Mouse (Mus musculus) ES-Bruce4 (cell line): ENCODE results near the gene Tceal1. TPM values are rescaled to one million over a fixed set of nuclear protein-coding genes. Genes with fewer than 3 reads are reported as not detected.

Source experiments
- H3K27ac ChIP-seq: 2 replicates; pipeline ENCODE4 v1.5.1; 2012; ENCODE audit warnings: low read length, inconsistent platforms; ENCODE audit not compliant: insufficient read depth
- H3K27me3 ChIP-seq: 2 replicates; pipeline ENCODE4 v1.6.1; 2012; ENCODE audit warnings: mild to moderate bottlenecking, low read length, inconsistent platforms; ENCODE audit not compliant: control insufficient read depth, poor library complexity, insufficient read depth, severe bottlenecking
- H3K36me3 ChIP-seq: 2 replicates; pipeline ENCODE4 v1.6.1; 2012; ENCODE audit warnings: inconsistent platforms, mild to moderate bottlenecking, low read length, moderate library complexity; ENCODE audit not compliant: control insufficient read depth, poor library complexity, insufficient read depth, severe bottlenecking
- H3K4me1 ChIP-seq: one replicate; pipeline ENCODE4 v1.8.1; 2011; ENCODE audit warnings: low read length; ENCODE audit not compliant: control insufficient read depth, insufficient read depth
- H3K4me3 ChIP-seq: 2 replicates; pipeline ENCODE4 v1.5.1; 2011; ENCODE audit warnings: low read depth, mild to moderate bottlenecking, low read length
- H3K9ac ChIP-seq: 2 replicates; pipeline ENCODE4 v1.6.1; 2012; ENCODE audit warnings: low read depth, mild to moderate bottlenecking, inconsistent platforms; ENCODE audit not compliant: poor library complexity, severe bottlenecking
- H3K9me3 ChIP-seq: replicated peaks from 2 replicates; pipeline ENCODE4 v1.6.1; 2012; ENCODE audit warnings: mild to moderate bottlenecking, low read length, inconsistent platforms; ENCODE audit not compliant: control insufficient read depth, poor library complexity, insufficient read depth, severe bottlenecking
- CTCF ChIP-seq: IDR thresholded peaks from one replicate; pipeline ENCODE4 v1.8.1; 2011; ENCODE audit warnings: low read depth, low read length
- EP300 ChIP-seq: IDR thresholded peaks from 2 replicates; pipeline ENCODE4 v1.6.1; 2011; ENCODE audit warnings: low read depth, low read length; ENCODE audit not compliant: insufficient read depth
- POLR2A ChIP-seq: IDR thresholded peaks from one replicate; pipeline ENCODE4 v1.8.1; 2011; ENCODE audit warnings: low read length; ENCODE audit not compliant: insufficient read depth
- polyA plus RNA-seq: library from polyadenylated mRNA; stranded (reverse); fragments of >200 nt; gene quantifications from 2 replicates; pipeline ENCODE4 v1.2.4, GENCODE M21; 2011; ENCODE audit warnings: low read depth; ENCODE audit not compliant: missing spikeins, insufficient read depth, insufficient read length

The Tceal1 gene
- polyA plus RNA-seq, 1 experiment, result 3.1 TPM

- TF ChIP-seq CTCF (no peak), EP300 (no peak), POLR2A (no peak)
These were observed 36.9 kb downstream of the Tceal1 start for GRCm38 (mm10) chrX:136744663-136745062.

GRCm38 (mm10) chrX:136749329-136749728, 41.5 kb downstream of the Tceal1 start:
- no peaks in the 10 kb centered on the region for H3K9me3 ChIP-seq

More at GRCm38 (mm10) chrX:136744663-136745062, 36.9 kb downstream of the Tceal1 start:
- Histone ChIP-seq H3K9ac (no peak overlapping the region), H3K27ac (no peak overlapping the region), H3K9me3 (no peaks in the 10 kb centered on the region), H3K4me3 (no peak overlapping the region), H3K36me3 (no peaks in the 10 kb centered on the region; the same call in 1 of the 2 replicates), H3K27me3 (no peaks in the 10 kb centered on the region), H3K4me1 (no peaks in the 10 kb centered on the region)

GRCm38 (mm10) chrX:136755464-136755863, 47.7 kb downstream of the Tceal1 start:
- no peaks in the 10 kb centered on the region for H3K36me3 ChIP-seq
- H3K9me3 ChIP-seq, result no peaks in the 10 kb centered on the region
- no peak overlapping the region for H3K9ac ChIP-seq
- H3K27me3 ChIP-seq, result no peaks in the 10 kb centered on the region
- H3K4me3 ChIP-seq, result no peak overlapping the region
- H3K27ac ChIP-seq, result no peak overlapping the region
- no peaks in the 10 kb centered on the region for H3K4me1 ChIP-seq
- TF ChIP-seq POLR2A, result no peak
- no peak for TF ChIP-seq EP300
- no peak for TF ChIP-seq CTCF

More at GRCm38 (mm10) chrX:136749329-136749728, 41.5 kb downstream of the Tceal1 start:
- Histone ChIP-seq H3K9ac (no peak overlapping the region), H3K27me3 (no peaks in the 10 kb centered on the region), H3K27ac (no peak overlapping the region), H3K36me3 (no peaks in the 10 kb centered on the region; the same call in 1 of the 2 replicates), H3K4me3 (no peak overlapping the region), H3K4me1 (no peaks in the 10 kb centered on the region)
- TF ChIP-seq CTCF (no peak), POLR2A (no peak), EP300 (no peak)

Other genes with a start within 250 kb of the Tceal1 start
- not detected in 2 replicates for gene Kir3dl1, start 190.0 kb upstream of the Tceal1 start, polyA plus RNA-seq
- gene Kir3dl2, start 163.9 kb upstream of the Tceal1 start, polyA plus RNA-seq, result not detected in 2 replicates
- gene Tceal3, start 117.1 kb upstream of the Tceal1 start, polyA plus RNA-seq, result 1.3 TPM in 1 of 2 replicates, not detected in the other
- gene Morf4l2, start 35.7 kb downstream of the Tceal1 start, polyA plus RNA-seq, result 791 and 797 TPM in 2 replicates
- not detected in 2 replicates for gene Glra4, start 72.2 kb downstream of the Tceal1 start, polyA plus RNA-seq
- gene Plp1, start 114.7 kb downstream of the Tceal1 start, polyA plus RNA-seq, result 4.0 and 7.5 TPM in 2 replicates
- not detected in 2 replicates for gene Rab9b, start 160.8 kb downstream of the Tceal1 start, polyA plus RNA-seq
- gene H2bfm, start 219.3 kb downstream of the Tceal1 start, polyA plus RNA-seq, result not detected in 2 replicates